Mouse (Mus musculus) heart, embryonic 15.5 days (tissue): Measurements from ENCODE around the gene Tinf2. TPM values are rescaled to one million over a fixed set of nuclear protein-coding genes. Genes with fewer than 3 reads are reported as not detected.
A peak's percentile ranks its signal among the peaks of the same experiment; 100 is the strongest.

Experiments used
- ATAC-seq: fragments of 200-750 bp; cut with Nextera tagmentation; replicated peaks from 2 replicates; pipeline ENCODE4 v1.8.0; 2017; ENCODE audit warnings: low read depth, moderate TSS enrichment; ENCODE audit not compliant: insufficient number of reproducible peaks, insufficient read depth, low FRiP score
- H3K27ac ChIP-seq: fragments of 300-500 bp; sonication (generic); 2 replicates; pipeline ENCODE4 v1.5.1; 2015; ENCODE audit warnings: mild to moderate bottlenecking, inconsistent platforms
- H3K27me3 ChIP-seq: fragments of 300-500 bp; sonication (generic); 2 replicates; pipeline ENCODE4 v1.6.1; 2015; ENCODE audit warnings: inconsistent platforms
- H3K36me3 ChIP-seq: fragments of 300-500 bp; sonication (generic); 2 replicates; pipeline ENCODE4 v1.6.1; 2015; ENCODE audit warnings: mild to moderate bottlenecking, inconsistent platforms
- H3K4me1 ChIP-seq: fragments of 300-500 bp; sonication (generic); replicated peaks from 2 replicates; pipeline ENCODE4 v1.6.1; 2015; ENCODE audit warnings: inconsistent platforms
- H3K4me2 ChIP-seq: fragments of 300-500 bp; sonication (generic); 2 replicates; pipeline ENCODE4 v1.6.1; 2015; ENCODE audit warnings: inconsistent platforms, mild to moderate bottlenecking, moderate library complexity
- H3K4me3 ChIP-seq: fragments of 300-500 bp; sonication (generic); 2 replicates; pipeline ENCODE4 v1.5.1; 2015; ENCODE audit warnings: mild to moderate bottlenecking, inconsistent platforms
- H3K9ac ChIP-seq: fragments of 300-500 bp; sonication (generic); 2 replicates; pipeline ENCODE4 v1.6.1; 2015; ENCODE audit warnings: mild to moderate bottlenecking, inconsistent platforms
- H3K9me3 ChIP-seq: fragments of 300-500 bp; sonication (generic); replicated peaks from 2 replicates; pipeline ENCODE4 v1.6.1; 2016; ENCODE audit warnings: inconsistent platforms
- WGBS: fragments of 180-500 bp; shearing (Covaris S2); methylation state at CpG from one replicate; pipeline ENCODE4 v1.1.7; 2015; ENCODE audit warnings: mixed read lengths; 5-methylcytosine and 5-hydroxymethylcytosine counted together
- polyA plus RNA-seq: library from polyadenylated mRNA; unstranded; fragments of >200 nt; fragmentation: Nextera tagmentation; extraction: Ambion mirVana; gene quantifications from 2 replicates; pipeline ENCODE4 v1.2.1, GENCODE M21; 2015

The Tinf2 gene
- polyA plus RNA-seq, 1 experiment from 2014 or later, result 26.1 TPM

DNA sequence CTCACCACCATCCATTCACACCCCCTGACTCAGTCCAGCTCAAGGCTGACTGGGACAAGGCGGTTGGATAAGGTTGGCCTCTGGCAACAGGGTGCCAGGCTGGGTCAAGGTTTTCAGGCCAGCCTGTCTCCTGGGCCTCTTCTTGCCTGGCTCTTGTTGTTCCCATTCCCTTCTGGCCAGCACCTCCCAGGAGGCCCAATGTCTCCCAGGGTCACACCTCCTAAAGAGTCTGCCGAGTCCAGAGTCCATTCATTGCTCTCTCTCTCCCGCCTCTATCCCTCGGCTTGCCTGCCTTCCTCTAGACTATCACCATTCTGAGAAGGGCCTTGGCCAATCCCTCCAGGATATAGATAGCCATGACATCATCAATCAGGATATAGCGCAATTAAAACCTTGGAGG, 23.6 kb downstream of the Tinf2 start:
- H3K4me3 ChIP-seq, result no peak overlapping the region
- WGBS, result 83% methylated on average over 5 of the region's 5 CpGs
- H3K27me3 ChIP-seq, result no peaks in the 10 kb centered on the region
- H3K9ac ChIP-seq, result no peak overlapping the region
- H3K36me3 ChIP-seq, result peaks cover 22% of the 10 kb centered on the region
- ATAC-seq, result no peak
- no peaks in the 10 kb centered on the region for H3K9me3 ChIP-seq
- peak overlapping the region; percentile 83 for H3K27ac ChIP-seq
- peaks cover 28% of the 10 kb centered on the region for H3K4me1 ChIP-seq
- no peak overlapping the region for H3K4me2 ChIP-seq

DNA sequence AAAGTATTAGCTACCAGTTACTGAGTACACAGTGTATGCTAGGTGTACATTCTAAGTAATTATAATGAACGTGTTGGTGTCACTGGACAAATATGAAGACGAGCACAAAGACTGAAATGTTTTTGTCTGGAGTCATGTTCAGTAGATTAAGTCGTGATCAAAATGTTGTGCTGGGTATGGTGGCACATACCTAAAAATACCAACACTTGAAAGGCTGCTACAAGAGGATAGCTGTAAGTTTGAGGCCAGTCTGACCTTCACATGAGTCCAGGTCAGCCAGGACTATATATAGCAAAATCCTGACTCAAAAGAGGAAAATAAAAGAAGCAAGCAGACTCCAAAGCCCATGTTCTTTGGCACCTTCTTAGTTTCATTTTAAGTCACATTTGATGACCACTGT, 24.7 kb downstream of the Tinf2 start:
- H3K4me3 ChIP-seq, result no peak overlapping the region
- 53% methylated on average over 3 of the region's 3 CpGs for WGBS
- peak overlapping the region; percentile 19 for H3K4me2 ChIP-seq
- H3K9me3 ChIP-seq, result no peaks in the 10 kb centered on the region
- no peak overlapping the region for H3K9ac ChIP-seq
- H3K27ac ChIP-seq, result peak overlapping the region; percentile 83
- H3K27me3 ChIP-seq, result no peaks in the 10 kb centered on the region
- peaks cover 17% of the 10 kb centered on the region for H3K36me3 ChIP-seq
- peaks cover 28% of the 10 kb centered on the region for H3K4me1 ChIP-seq
- 0 out of 2 replicates have a peak, but pooled peaks have one; percentile 64 for ATAC-seq

DNA sequence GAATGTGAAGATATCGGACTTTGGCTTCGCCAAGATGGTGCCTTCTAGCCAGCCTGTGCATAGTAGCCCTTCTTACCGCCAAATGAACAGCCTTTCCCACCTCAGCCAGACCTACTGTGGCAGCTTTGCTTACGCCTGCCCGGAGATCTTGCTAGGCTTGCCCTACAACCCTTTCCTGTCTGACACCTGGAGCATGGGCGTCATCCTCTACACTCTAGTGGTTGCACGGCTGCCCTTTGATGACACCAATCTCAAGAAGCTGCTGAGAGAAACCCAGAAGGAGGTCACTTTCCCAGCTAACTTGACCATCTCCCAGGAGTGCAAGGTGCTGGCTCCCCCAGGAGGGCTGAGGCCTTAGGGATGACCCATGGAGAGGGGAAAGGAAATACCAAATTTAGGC, 30.1 kb downstream of the Tinf2 start:
- Histone ChIP-seq H3K4me3 (no peak overlapping the region), H3K9me3 (no peaks in the 10 kb centered on the region), H3K9ac (no peak overlapping the region), H3K36me3 (no peaks in the 10 kb centered on the region), H3K4me1 (no peaks in the 10 kb centered on the region), H3K27me3 (no peaks in the 10 kb centered on the region), H3K27ac (no peak overlapping the region), H3K4me2 (no peak overlapping the region)
- WGBS, result 73% methylated on average over 7 of the region's 7 CpGs
- no peak for ATAC-seq

DNA sequence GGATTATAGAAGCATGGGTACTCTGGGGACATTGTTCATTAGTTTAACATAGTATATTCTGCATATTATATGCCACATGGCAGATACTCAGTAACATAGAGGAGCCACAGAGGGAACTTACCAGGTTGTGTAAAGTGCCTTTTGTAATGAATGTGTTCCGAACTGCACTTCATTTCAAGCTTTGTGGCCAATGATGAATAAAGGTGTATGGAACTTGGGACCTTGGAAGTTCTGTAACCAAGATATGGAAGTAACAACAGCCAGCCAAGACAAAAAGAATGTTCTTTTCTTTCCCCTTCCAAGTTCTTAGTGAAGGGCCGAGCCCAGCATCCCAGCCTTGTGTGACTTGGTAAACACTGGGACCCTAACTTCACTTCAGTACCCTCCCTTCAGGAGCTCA, 31.7 kb downstream of the Tinf2 start, which contains the start of gene Tssk4:
Gene Tssk4, plus strand, starts transcription at position 301 of the 400 bp plus-strand sequence.
- H3K9me3 ChIP-seq, result no peaks in the 10 kb centered on the region
- no peak within 1 kb of the TSS for H3K27ac ChIP-seq
- H3K4me3 ChIP-seq, result no peak within 1 kb of the TSS
- WGBS, result 91% methylated on average over 2 of the region's 2 CpGs
- ATAC-seq, result no peak
- no peak within 1 kb of the TSS for H3K9ac ChIP-seq
- peaks cover 6% of the 10 kb centered on the region for H3K4me1 ChIP-seq
- no peaks in the 10 kb centered on the region for H3K27me3 ChIP-seq
- no peaks in the 10 kb centered on the region for H3K36me3 ChIP-seq
- no peak within 1 kb of the TSS for H3K4me2 ChIP-seq

DNA sequence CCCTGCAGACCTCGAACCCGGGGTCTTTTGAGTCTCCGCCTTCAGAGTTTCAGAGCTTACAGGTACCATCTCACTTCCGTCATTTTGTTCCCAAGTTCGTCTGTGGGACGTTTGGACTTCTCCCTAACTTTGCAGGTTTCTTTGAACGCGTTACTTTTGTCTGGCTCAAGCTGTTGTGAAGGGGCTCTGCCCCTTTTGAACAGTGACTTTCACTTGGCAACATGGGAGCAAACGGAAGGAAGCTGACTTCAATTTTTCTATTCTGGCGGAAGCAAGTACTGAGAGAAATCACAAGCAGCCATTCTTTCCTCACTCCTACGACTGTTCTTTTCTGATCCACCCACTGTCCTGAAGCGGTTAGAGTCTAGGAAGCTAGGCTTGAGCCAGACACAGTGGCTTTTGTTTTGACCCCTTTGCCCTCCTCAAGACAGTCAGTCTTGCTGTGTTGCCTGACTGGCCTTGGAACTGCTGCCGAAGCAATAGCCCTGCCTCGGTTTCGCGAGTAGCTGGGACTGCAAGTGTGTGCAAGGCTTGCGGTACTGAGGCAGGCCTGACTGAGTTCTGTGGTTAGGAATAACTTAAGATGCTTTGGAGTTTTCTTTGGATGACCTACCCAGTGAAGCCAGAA, 37.2 kb downstream of the Tinf2 start:
- Histone ChIP-seq H3K9me3 (no peaks in the 10 kb centered on the region), H3K27ac (peak overlapping the region; percentile 93), H3K4me3 (peak overlapping the region; percentile 93), H3K4me1 (peaks cover 21% of the 10 kb centered on the region), H3K9ac (peak overlapping the region; percentile 86), H3K27me3 (no peaks in the 10 kb centered on the region), H3K36me3 (peaks cover 20% of the 10 kb centered on the region), H3K4me2 (peak overlapping the region; percentile 78)
- ATAC-seq, result no peak
- WGBS, result 22% methylated on average over 17 of the region's 17 CpGs

DNA sequence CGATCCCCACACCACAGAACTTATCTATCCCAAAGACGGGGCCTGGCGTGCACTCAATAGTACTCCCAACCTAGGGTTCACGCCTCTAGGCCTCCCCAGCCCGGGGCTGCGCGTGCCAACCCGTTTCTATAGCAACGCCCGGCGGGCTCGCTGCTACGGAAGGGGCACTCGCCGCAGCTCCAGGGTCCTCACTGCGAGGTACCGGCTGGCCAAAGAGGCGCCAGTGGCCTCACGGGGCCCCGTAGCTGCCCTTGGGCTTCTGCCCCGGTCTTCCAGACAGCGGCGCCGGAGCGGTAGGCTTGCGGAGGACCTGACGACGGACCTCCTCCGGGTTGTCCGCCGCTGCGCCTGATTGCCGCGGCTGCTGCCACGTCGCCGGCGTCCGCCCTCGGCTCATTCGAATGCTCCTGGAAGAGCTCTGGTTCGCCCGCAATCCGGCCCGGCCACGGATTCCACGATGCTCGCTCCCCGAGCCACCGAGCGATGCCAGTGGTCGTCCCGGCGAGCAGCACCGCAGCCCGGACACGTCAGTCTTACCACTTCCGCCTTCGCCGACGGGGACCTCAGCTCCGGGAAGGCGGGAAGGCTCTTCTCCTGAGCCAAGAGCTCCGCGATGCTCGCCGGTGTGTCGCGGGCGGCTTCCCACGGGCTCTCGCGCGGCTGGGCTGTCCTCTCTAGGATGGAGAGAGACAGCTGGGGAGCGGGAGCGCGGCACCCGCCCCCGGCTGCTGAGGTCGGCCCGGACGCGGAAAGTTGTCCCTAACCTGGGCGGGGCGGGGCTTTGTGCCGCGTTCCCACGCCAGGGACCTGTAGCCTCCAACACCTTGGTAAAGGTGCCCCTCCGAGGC, 38.3 kb downstream of the Tinf2 start, which contains the start of gene Tm9sf1:
Gene Tm9sf1, minus strand, starts transcription at position 747 of the 848 bp plus-strand sequence.
- no peaks in the 10 kb centered on the region for H3K9me3 ChIP-seq
- H3K4me3 ChIP-seq, result peak within 1 kb of the TSS; percentile 93
- peaks cover 21% of the 10 kb centered on the region for H3K4me1 ChIP-seq
- peak within 1 kb of the TSS; percentile 86 for H3K9ac ChIP-seq
- peak within 1 kb of the TSS; percentile 78 for H3K4me2 ChIP-seq
- peaks cover 31% of the 10 kb centered on the region for H3K36me3 ChIP-seq
- under 1% methylated on average over 89 of the region's 89 CpGs for WGBS
- no peaks in the 10 kb centered on the region for H3K27me3 ChIP-seq
- peak; percentile 89 for ATAC-seq
- H3K27ac ChIP-seq, result peak within 1 kb of the TSS; percentile 93

DNA sequence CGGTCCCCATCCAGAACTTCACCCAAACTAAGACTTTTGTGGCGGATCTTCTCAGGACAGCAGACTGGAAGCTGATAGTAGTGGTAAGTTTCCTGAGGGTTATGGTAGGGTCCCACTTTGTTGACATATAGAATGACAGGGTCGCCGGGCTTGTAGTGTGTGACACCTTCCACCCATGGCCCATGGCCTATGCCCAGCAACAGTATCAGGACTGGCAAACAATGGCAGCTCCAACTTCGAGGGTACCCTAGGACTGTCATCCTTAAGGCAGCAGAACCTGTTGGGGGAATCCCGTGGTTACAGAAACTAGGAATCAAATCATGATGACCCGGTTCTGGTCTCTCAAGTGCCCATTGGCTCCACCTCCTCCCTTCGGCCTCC, 39.0 kb downstream of the Tinf2 start:
- peak overlapping the region; percentile 78 for H3K4me2 ChIP-seq
- no peaks in the 10 kb centered on the region for H3K27me3 ChIP-seq
- 19% methylated on average over 8 of the region's 8 CpGs for WGBS
- peak overlapping the region; percentile 86 for H3K9ac ChIP-seq
- peak overlapping the region; percentile 93 for H3K27ac ChIP-seq
- peaks cover 21% of the 10 kb centered on the region for H3K4me1 ChIP-seq
- peak overlapping the region; percentile 93 for H3K4me3 ChIP-seq
- no peaks in the 10 kb centered on the region for H3K9me3 ChIP-seq
- peaks cover 37% of the 10 kb centered on the region for H3K36me3 ChIP-seq
- ATAC-seq, result peak; percentile 27; the same call in 1 of the 2 replicates

DNA sequence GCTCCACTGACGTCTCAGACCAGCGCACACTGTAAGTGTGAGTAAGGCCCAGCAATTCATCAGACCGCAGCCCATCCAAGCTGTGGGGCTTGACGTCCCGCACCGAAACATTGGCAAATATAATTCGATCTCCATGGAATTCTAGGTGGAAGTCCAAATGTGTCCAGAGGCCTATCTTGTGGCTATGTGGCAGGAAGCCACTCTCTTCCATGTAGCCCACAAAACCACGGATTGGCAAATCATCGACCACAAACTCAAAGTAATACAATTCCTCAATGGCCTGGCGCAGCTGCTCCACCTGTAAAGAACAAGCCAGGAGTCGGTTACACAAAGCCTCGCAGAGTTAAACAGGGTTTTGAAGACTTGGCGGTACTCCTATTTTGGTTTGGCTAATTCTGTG, 40.3 kb downstream of the Tinf2 start:
- WGBS, result 93% methylated on average over 13 of the region's 13 CpGs
- Histone ChIP-seq H3K9ac (no peak overlapping the region), H3K9me3 (no peaks in the 10 kb centered on the region), H3K4me3 (no peak overlapping the region), H3K36me3 (peaks cover 51% of the 10 kb centered on the region), H3K27me3 (no peaks in the 10 kb centered on the region), H3K4me2 (no peak overlapping the region), H3K4me1 (peaks cover 22% of the 10 kb centered on the region), H3K27ac (no peak overlapping the region)
- ATAC-seq, result no peak

DNA sequence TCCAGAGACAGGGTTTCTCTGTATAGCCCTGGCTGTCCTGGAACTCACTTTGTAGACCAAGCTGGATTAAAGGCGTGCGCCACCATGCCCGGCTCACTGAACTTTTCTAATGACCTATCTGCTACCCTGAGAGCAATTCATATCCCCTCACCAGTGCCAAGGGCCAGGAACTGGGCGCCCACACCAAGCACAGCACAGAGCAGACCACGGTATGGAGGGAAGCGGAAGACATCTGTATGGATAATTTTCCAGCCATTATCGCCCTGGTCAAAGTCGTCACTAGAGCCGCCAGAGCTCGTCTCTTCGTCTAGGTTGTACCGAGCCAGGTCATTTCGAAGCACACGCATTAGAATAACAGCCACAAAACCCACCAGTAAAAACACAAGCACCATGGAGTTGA, 40.8 kb downstream of the Tinf2 start:
- Histone ChIP-seq H3K4me1 (peaks cover 26% of the 10 kb centered on the region), H3K27me3 (no peaks in the 10 kb centered on the region), H3K9me3 (no peaks in the 10 kb centered on the region), H3K4me3 (no peak overlapping the region), H3K4me2 (no peak overlapping the region), H3K9ac (no peak overlapping the region), H3K36me3 (peaks cover 54% of the 10 kb centered on the region), H3K27ac (no peak overlapping the region)
- no peak for ATAC-seq
- WGBS, result 96% methylated on average over 14 of the region's 14 CpGs

DNA sequence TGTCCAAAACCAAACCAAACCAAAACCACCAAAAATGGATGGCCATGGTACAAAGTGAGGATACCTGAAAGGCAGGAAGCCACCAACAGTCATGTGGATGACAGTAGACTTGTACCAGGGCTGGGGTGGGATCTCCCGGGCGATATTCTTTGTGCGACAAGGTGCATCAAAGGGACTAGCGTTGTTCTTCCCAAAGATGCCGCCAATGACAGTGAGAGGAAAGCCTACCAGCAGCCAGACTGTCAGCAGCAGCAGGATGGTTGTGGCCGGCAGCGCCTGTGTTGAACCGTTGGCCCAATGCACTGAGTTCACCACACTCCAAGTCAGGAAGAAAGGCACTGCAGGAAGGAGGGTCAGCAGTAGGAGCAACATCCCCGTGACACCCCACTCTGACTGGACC, 43.8 kb downstream of the Tinf2 start, which contains the start of gene Gm49378:
Gene Gm49378, minus strand, starts transcription at position 101 of the 400 bp plus-strand sequence.
- H3K4me1 ChIP-seq, result peaks cover 26% of the 10 kb centered on the region
- H3K27me3 ChIP-seq, result no peaks in the 10 kb centered on the region
- H3K36me3 ChIP-seq, result peaks cover 68% of the 10 kb centered on the region
- H3K9me3 ChIP-seq, result no peaks in the 10 kb centered on the region
- no peak within 1 kb of the TSS for H3K4me3 ChIP-seq
- H3K27ac ChIP-seq, result no peak within 1 kb of the TSS
- no peak for ATAC-seq
- no peak within 1 kb of the TSS for H3K4me2 ChIP-seq
- no peak within 1 kb of the TSS for H3K9ac ChIP-seq
- 90% methylated on average over 9 of the region's 9 CpGs for WGBS

DNA sequence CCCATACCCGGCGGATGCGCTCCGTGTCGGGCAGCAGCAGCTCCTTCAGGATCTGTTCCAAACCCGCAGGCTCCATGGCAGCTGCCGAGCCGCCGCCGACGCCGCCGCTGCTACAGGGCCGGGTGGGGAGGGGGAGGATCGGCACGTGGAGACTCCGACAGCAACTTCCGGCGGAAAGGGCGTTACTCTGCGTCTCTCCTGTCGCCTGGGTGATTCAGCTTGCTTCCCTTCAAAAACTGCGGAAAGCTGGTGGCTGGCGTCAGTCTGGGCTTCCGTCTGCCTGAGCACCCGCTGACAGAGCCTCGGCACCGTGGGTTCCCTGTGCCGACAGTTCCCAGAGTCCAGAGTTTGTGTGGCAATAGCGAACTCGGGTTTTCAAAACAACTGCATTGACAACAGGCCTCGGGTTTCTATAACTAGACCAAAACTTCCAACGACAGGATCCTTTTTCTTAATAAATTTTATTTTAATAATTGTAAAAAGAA, 46.1 kb downstream of the Tinf2 start, which contains the start of gene Ipo4:
Gene Ipo4, minus strand, starts transcription at position 435 of the 485 bp plus-strand sequence.
- peak; percentile 87 for ATAC-seq
- H3K4me1 ChIP-seq, result peaks cover 20% of the 10 kb centered on the region
- peak within 1 kb of the TSS; percentile 73 for H3K9ac ChIP-seq
- no peaks in the 10 kb centered on the region for H3K27me3 ChIP-seq
- peak within 1 kb of the TSS; percentile 97 for H3K4me2 ChIP-seq
- WGBS, result 1% methylated on average over 33 of the region's 33 CpGs
- peak within 1 kb of the TSS; percentile 71 for H3K4me3 ChIP-seq
- H3K36me3 ChIP-seq, result peaks cover 81% of the 10 kb centered on the region
- H3K9me3 ChIP-seq, result no peaks in the 10 kb centered on the region
- H3K27ac ChIP-seq, result peak within 1 kb of the TSS; percentile 76
